Mouse (Mus musculus) brain, embryonic 14.5 days (tissue): ENCODE measurements at regions not wholly inside any gene's neighbourhood (a gene's known extent, or its start where the extent isn't known, plus 50 kb on each side); places are given as distances from the start of the nearest gene placed in this dataset.

ENCODE experiments used
- CTCF ChIP-seq: fragments of 200-500 bp; IDR thresholded peaks from 2 replicates; pipeline ENCODE4 v1.5.1; 2012; ENCODE audit warnings: inconsistent platforms, mild to moderate bottlenecking, moderate library complexity, borderline replicate concordance; ENCODE audit not compliant: insufficient read depth, insufficient read length; ENCODE audit errors: extremely low read depth
- POLR2A ChIP-seq: fragments of 200-500 bp; IDR thresholded peaks from 2 replicates; pipeline ENCODE4 v1.6.1; 2012; ENCODE audit warnings: mild to moderate bottlenecking, inconsistent platforms, borderline replicate concordance; ENCODE audit not compliant: poor library complexity, insufficient read depth, insufficient read length, severe bottlenecking; ENCODE audit errors: extremely low read depth

GRCm38 (mm10) chr8:103534971-103535370, 566.5 kb upstream of the Cdh5 start:
- no peak for TF ChIP-seq CTCF
- TF ChIP-seq POLR2A = no peak
